Mouse (Mus musculus): ENCODE results near the gene Ttyh1.

- TF ChIP-seq CTCF (IDR thresholded peaks at IDR 0.05; ENCODE audit: insufficient read depth, low read depth, low read length) (no peak), POLR2A (IDR thresholded peaks at IDR 0.05; ENCODE audit: insufficient read depth, low read depth, low read length) (no peak)
Observed at GRCm38 (mm10) chr7:4127894-4128293, 8.7 kb downstream of the Ttyh1 start.
